Mouse (Mus musculus) limb, embryonic 11.5 days (tissue): Measurements from ENCODE around the gene Kazn. TPM values are rescaled to one million over a fixed set of nuclear protein-coding genes. Genes with fewer than 3 reads are reported as not detected.

Experiments
- ATAC-seq: fragments of 200-750 bp; cut with Nextera tagmentation; 2 replicates; pipeline ENCODE4 v1.8.0; 2017; ENCODE audit warnings: low read depth; ENCODE audit not compliant: insufficient number of reproducible peaks, low FRiP score, low TSS enrichment
- DNase-seq: peaks from one replicate; pipeline ENCODE4 v3.0.0-alpha.2; 2015; ENCODE audit warnings: low spot score
- H3K27ac ChIP-seq: fragments of 300-500 bp; sonication (generic); replicated peaks from 2 replicates; pipeline ENCODE4 v1.5.1; 2014; ENCODE audit warnings: low read depth, mild to moderate bottlenecking, low read length
- H3K27me3 ChIP-seq: fragments of 300-500 bp; sonication (generic); 2 replicates; pipeline ENCODE4 v1.6.1; 2014; ENCODE audit warnings: mild to moderate bottlenecking, low read length, mixed read lengths; ENCODE audit not compliant: control insufficient read depth, insufficient read depth
- H3K36me3 ChIP-seq: fragments of 300-500 bp; sonication (generic); 2 replicates; pipeline ENCODE4 v1.6.1; 2014; ENCODE audit warnings: mild to moderate bottlenecking, low read length, moderate library complexity, mixed read lengths; ENCODE audit not compliant: control insufficient read depth, insufficient read depth
- H3K4me1 ChIP-seq: fragments of 300-500 bp; sonication (generic); 2 replicates; pipeline ENCODE4 v1.6.1; 2014; ENCODE audit warnings: low read length, mixed read lengths; ENCODE audit not compliant: control insufficient read depth, insufficient read depth
- H3K4me2 ChIP-seq: fragments of 300-500 bp; sonication (generic); 2 replicates; pipeline ENCODE4 v1.6.1; 2014; ENCODE audit warnings: low read depth, mild to moderate bottlenecking, moderate library complexity; ENCODE audit not compliant: severe bottlenecking
- H3K4me3 ChIP-seq: fragments of 300-500 bp; sonication (generic); 2 replicates; pipeline ENCODE4 v1.5.1; 2014; ENCODE audit warnings: low read depth, low read length
- H3K9ac ChIP-seq: fragments of 300-500 bp; sonication (generic); 2 replicates; pipeline ENCODE4 v1.6.1; 2014; ENCODE audit warnings: mild to moderate bottlenecking, low read length
- H3K9me3 ChIP-seq: fragments of 300-500 bp; sonication (generic); 2 replicates; pipeline ENCODE4 v1.6.1; 2016; ENCODE audit warnings: low read length; ENCODE audit not compliant: control insufficient read depth
- whole genome bisulfite sequencing: fragments of 180-500 bp; shearing (Covaris S2); extraction: QIAGEN DNeasy Blood & Tissue Kit; methylation state at CpG from one replicate; pipeline ENCODE4 v1.1.7; 2014; 5-methylcytosine and 5-hydroxymethylcytosine counted together
- polyA plus RNA-seq: library from polyadenylated mRNA; unstranded; fragments of >200 nt; fragmentation: Nextera tagmentation; extraction: Ambion mirVana; gene quantifications from 2 replicates; pipeline ENCODE4 v1.2.1, GENCODE M21; 2014

Kazn gene
- polyA plus RNA-seq, 1 experiment from 2014 or later, result 8.6 TPM

GRCm38 (mm10) chr4:142079629-142080486 lies 159.3 kb downstream of the Kazn start:
- DNase-seq, result no peak
- H3K27me3 ChIP-seq, result no peaks in the 10 kb centered on the region
- no peaks in the 10 kb centered on the region for H3K36me3 ChIP-seq
- no peaks in the 10 kb centered on the region for H3K9me3 ChIP-seq
- H3K27ac ChIP-seq, result no peak overlapping the region
- WGBS, result 81% methylated on average over 14 of the region's 14 CpGs
- no peak overlapping the region for H3K4me2 ChIP-seq
- no peak for ATAC-seq
- no peak overlapping the region for H3K9ac ChIP-seq
- H3K4me1 ChIP-seq, result peaks cover 32% of the 10 kb centered on the region
- H3K4me3 ChIP-seq, result no peak overlapping the region

- Histone ChIP-seq H3K4me3 (no peak overlapping the region), H3K27ac (no peak overlapping the region), H3K9me3 (no peaks in the 10 kb centered on the region), H3K4me1 (peaks cover 29% of the 10 kb centered on the region), H3K9ac (no peak overlapping the region), H3K36me3 (no peaks in the 10 kb centered on the region), H3K4me2 (no peak overlapping the region), H3K27me3 (no peaks in the 10 kb centered on the region)
- no peak for ATAC-seq
- WGBS, result 48% methylated on average over 18 of the region's 18 CpGs
- DNase-seq, result no peak
Measured at GRCm38 (mm10) chr4:142077572-142078271, 161.5 kb downstream of the Kazn start.

- ATAC-seq (no peak), DNase-seq (no peak)
- WGBS, result 34% methylated on average over 1 of the region's 1 CpGs
- no peaks in the 10 kb centered on the region for H3K27me3 ChIP-seq
- H3K9ac ChIP-seq, result no peak overlapping the region
- H3K9me3 ChIP-seq, result no peaks in the 10 kb centered on the region
- H3K4me2 ChIP-seq, result no peak overlapping the region
- H3K4me1 ChIP-seq, result peaks cover 35% of the 10 kb centered on the region
- no peak overlapping the region for H3K4me3 ChIP-seq
- no peaks in the 10 kb centered on the region for H3K36me3 ChIP-seq
- H3K27ac ChIP-seq, result no peak overlapping the region
Measured at GRCm38 (mm10) chr4:142076883-142077282, 162.3 kb downstream of the Kazn start.

GRCm38 (mm10) chr4:142075931-142076330 lies 163.3 kb downstream of the Kazn start:
- H3K27me3 ChIP-seq, result no peaks in the 10 kb centered on the region
- H3K9ac ChIP-seq, result no peak overlapping the region

GRCm38 (mm10) chr4:142074060-142074732 lies 165.0 kb downstream of the Kazn start:
- Histone ChIP-seq H3K36me3 (no peaks in the 10 kb centered on the region), H3K27me3 (no peaks in the 10 kb centered on the region), H3K27ac (no peak overlapping the region), H3K9me3 (no peaks in the 10 kb centered on the region), H3K9ac (no peak overlapping the region), H3K4me3 (no peak overlapping the region), H3K4me1 (peaks cover 27% of the 10 kb centered on the region), H3K4me2 (no peak overlapping the region)
- DNase-seq (no peak), ATAC-seq (no peak)
- 55% methylated on average over 12 of the region's 13 CpGs for WGBS

More at GRCm38 (mm10) chr4:142075931-142076330, 163.3 kb downstream of the Kazn start:
- DNase-seq, result no peak
- H3K27ac ChIP-seq, result no peak overlapping the region
- no peaks in the 10 kb centered on the region for H3K9me3 ChIP-seq
- no peak for ATAC-seq
- H3K36me3 ChIP-seq, result no peaks in the 10 kb centered on the region
- no peak overlapping the region for H3K4me3 ChIP-seq
- 85% methylated on average over 11 of the region's 11 CpGs for WGBS
- H3K4me2 ChIP-seq, result no peak overlapping the region
- H3K4me1 ChIP-seq, result peaks cover 35% of the 10 kb centered on the region

- Histone ChIP-seq H3K4me2 (0 out of 2 replicates have a peak overlapping the region, but pooled peaks have one; percentile 1), H3K36me3 (no peaks in the 10 kb centered on the region), H3K27ac (peak overlapping the region; percentile 55), H3K4me3 (no peak overlapping the region), H3K9ac (no peak overlapping the region), H3K4me1 (peaks cover 44% of the 10 kb centered on the region), H3K27me3 (no peaks in the 10 kb centered on the region), H3K9me3 (no peaks in the 10 kb centered on the region)
- DNase-seq, result peak; percentile 75
- 6% methylated on average over 18 of the region's 18 CpGs for WGBS
- ATAC-seq, result peak; percentile 56; the same call in 1 of the 2 replicates
Measured at GRCm38 (mm10) chr4:142071243-142071991, 167.8 kb downstream of the Kazn start.

- Histone ChIP-seq H3K27ac (peak overlapping the region; percentile 36), H3K4me2 (no peak overlapping the region), H3K4me3 (no peak overlapping the region), H3K27me3 (no peaks in the 10 kb centered on the region), H3K9me3 (no peaks in the 10 kb centered on the region), H3K36me3 (no peaks in the 10 kb centered on the region), H3K9ac (no peak overlapping the region), H3K4me1 (peaks cover 49% of the 10 kb centered on the region)
- DNase-seq, result no peak
- 14% methylated on average over 8 of the region's 8 CpGs for WGBS
- no peak for ATAC-seq
Measured at GRCm38 (mm10) chr4:142070840-142071239, 168.4 kb downstream of the Kazn start.
